Comparison of ENCODE assay signal across 1 mouse cellular context in the genomic region with DNA sequence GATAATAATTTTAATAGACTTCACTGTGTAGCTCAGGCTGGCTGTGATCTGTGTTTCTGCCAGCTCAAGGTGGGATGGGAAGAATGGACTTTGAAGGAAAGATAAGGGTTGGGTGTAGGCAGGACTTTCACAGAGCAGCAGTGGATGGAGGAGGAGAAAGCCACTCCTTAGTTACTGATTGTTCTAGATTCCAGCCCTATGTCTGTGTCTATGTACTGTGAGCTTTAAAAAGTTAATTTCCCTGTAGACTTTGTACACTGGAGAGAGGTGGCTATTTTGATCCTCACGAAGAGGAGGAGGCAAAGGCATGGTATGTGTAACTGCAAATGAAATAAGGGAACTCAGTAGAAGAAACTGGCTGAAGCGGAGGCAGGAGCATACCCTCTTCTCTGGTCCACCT.
TF ChIP-seq lines count a peak whose summit lies in the region.

No protein-coding gene starts in this region.

TF ChIP-seq in MEL, 35 proteins besides CTCF, POLR2A, EP300 and RAD21 (continued from another document):
- TF ChIP-seq SIN3A (IDR thresholded peaks at IDR 0.05; ENCODE audit: low read length) (no peak), MYC (IDR thresholded peaks at IDR 0.05; ENCODE audit: low read depth, low read length) (no peak), MAZ (IDR thresholded peaks at IDR 0.05; ENCODE audit: low read depth, low read length) (no peak), ZKSCAN1 (IDR thresholded peaks at IDR 0.05; ENCODE audit: low read depth, low read length) (no peak), JUND (IDR thresholded peaks at IDR 0.05; ENCODE audit: low read depth, low read length) (no peak), GABPA (IDR thresholded peaks at IDR 0.05; ENCODE audit: low read depth, low read length) (no peak), MAFK (IDR thresholded peaks at IDR 0.05; ENCODE audit: borderline replicate concordance, low read depth, low read length) (no peak), TCF12 (IDR thresholded peaks at IDR 0.05; ENCODE audit: low read depth, low read length) (no peak), SMC3 (IDR thresholded peaks at IDR 0.05; ENCODE audit: low read depth, low read length) (no peak), TBP (IDR thresholded peaks at IDR 0.05; ENCODE audit: low read depth, low read length) (no peak), ZNF384 (IDR thresholded peaks at IDR 0.05; ENCODE audit: low read depth, low read length) (no peak), POLR2AphosphoS2 (IDR thresholded peaks at IDR 0.05; ENCODE audit: low read length) (no peak)
TF ChIP-seq in MEL: peak in this region for 0.
